Mouse (Mus musculus): ENCODE results near the gene Taar2. TPM values are rescaled to one million over a fixed set of nuclear protein-coding genes. Genes with fewer than 3 reads are reported as not detected.
A peak's percentile ranks its signal among the peaks of the same experiment; 100 is the strongest.

Gene Taar2
- polyA plus RNA-seq (2014; fragmentation: Nextera tagmentation; extraction: Ambion mirVana): not detected in 2 replicates

- Histone ChIP-seq H3K4me1 (replicated peaks; ENCODE audit: control insufficient read depth, insufficient read depth, low read length) (no peaks in the 10 kb centered on the region), H3K9me3 (ENCODE audit: control insufficient read depth, low read length) (no peaks in the 10 kb centered on the region), H3K9ac (peak within 1 kb of the TSS; percentile 17; the same call in 1 of the 2 replicates), H3K27me3 (ENCODE audit: control insufficient read depth, insufficient read depth, low read length) (no peaks in the 10 kb centered on the region), H3K4me2 (replicated peaks) (no peak within 1 kb of the TSS), H3K27ac (no peak within 1 kb of the TSS), H3K4me3 (replicated peaks; ENCODE audit: low read length) (no peak within 1 kb of the TSS), H3K36me3 (replicated peaks; ENCODE audit: control insufficient read depth, insufficient read depth) (no peaks in the 10 kb centered on the region)
- ATAC-seq (ENCODE audit: low FRiP score) (no peak), DNase-seq (ENCODE audit: low spot score) (no peak)
- 46% methylated on average over 6 of the region's 6 CpGs for WGBS
Measured at GRCm38 (mm10) chr10:23938312-23938711, at the start of gene Taar2. Gene Taar2, plus strand, starts transcription at chr10:23938572.

DNA sequence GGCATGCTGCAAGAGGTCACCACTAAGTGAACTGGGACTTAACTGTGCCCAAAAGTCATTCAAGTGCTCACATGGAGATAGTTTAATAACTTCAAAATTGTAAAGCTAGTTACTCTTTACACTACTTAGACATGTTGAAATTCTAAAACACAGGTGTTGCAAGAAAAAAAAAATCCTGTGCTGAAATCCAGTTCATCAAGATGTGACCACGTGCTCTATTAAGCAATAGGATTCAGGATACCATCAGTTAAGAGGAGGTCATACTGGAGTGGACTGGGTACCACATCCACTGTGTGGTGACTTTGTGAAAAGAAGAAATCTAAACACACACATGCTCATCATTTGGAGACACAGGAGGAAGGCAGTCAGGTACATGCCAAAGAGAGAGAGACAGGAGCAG lies 45.4 kb upstream of the Taar2 start:
- 92% methylated on average over 1 of the region's 1 CpGs for WGBS

DNA sequence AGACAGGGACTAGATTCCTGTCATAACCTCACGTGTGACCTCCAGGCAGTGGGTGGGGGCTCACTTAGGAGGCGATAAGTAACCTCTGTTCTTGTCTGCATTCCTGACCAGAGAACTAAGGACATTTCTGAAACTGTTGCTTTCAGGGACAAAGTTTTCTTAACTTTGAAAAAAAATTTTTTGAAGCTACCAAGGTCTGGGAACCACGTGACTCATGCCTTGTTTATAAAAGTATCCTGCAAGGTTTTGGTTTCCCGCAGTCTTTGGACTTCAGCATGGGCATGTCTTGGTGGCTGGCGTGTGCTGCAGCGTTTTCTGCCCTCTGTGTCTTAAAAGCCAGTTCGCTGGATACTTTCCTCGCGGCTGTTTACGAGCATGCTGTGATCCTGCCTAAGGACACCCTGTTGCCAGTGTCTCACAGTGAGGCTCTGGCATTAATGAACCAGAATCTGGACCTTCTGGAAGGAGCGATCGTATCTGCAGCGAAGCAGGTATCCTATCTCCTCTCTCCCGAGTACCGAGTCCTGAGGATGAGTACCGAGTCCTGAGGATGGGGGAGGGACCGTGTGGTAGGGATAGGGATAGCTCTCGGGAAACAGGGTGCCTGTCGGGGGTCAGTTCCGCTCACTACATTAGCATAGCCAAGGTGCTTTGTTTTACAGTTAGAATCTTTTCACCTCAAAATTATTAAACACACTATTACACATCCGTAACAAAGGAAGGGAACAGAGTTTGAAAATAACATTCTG lies 43.6 kb upstream of the Taar2 start, which contains the start of gene Vnn1:
Gene Vnn1, plus strand, starts transcription at position 88 of the 749 bp plus-strand sequence.
- ATAC-seq (ENCODE audit: low FRiP score): no peak
- Histone ChIP-seq H3K4me1 (replicated peaks; ENCODE audit: control insufficient read depth, insufficient read depth, low read length) (no peaks in the 10 kb centered on the region), H3K4me2 (replicated peaks) (peak within 1 kb of the TSS; percentile 43), H3K27ac (no peak within 1 kb of the TSS), H3K27me3 (ENCODE audit: control insufficient read depth, insufficient read depth, low read length) (no peaks in the 10 kb centered on the region), H3K36me3 (replicated peaks; ENCODE audit: control insufficient read depth, insufficient read depth) (no peaks in the 10 kb centered on the region), H3K4me3 (replicated peaks; ENCODE audit: low read length) (0 out of 2 replicates have a peak within 1 kb of the TSS, but pooled peaks have one; percentile 9), H3K9me3 (ENCODE audit: control insufficient read depth, low read length) (no peaks in the 10 kb centered on the region), H3K9ac (no peak within 1 kb of the TSS)
- no peak for DNase-seq (ENCODE audit: low spot score)
- 42% methylated on average over 21 of the region's 21 CpGs for WGBS

More for the DNA sequence above, 45.4 kb upstream of the Taar2 start:
- ATAC-seq (ENCODE audit: low FRiP score) (no peak), DNase-seq (ENCODE audit: low spot score) (no peak)
- no peak overlapping the region for H3K27ac ChIP-seq
- H3K9me3 ChIP-seq (ENCODE audit: control insufficient read depth, low read length): no peaks in the 10 kb centered on the region
- H3K36me3 ChIP-seq (replicated peaks; ENCODE audit: control insufficient read depth, insufficient read depth): no peaks in the 10 kb centered on the region
- H3K4me1 ChIP-seq (replicated peaks; ENCODE audit: control insufficient read depth, insufficient read depth, low read length): no peaks in the 10 kb centered on the region
- no peak overlapping the region for H3K9ac ChIP-seq
- H3K27me3 ChIP-seq (ENCODE audit: control insufficient read depth, insufficient read depth, low read length): no peaks in the 10 kb centered on the region
- H3K4me3 ChIP-seq (replicated peaks; ENCODE audit: low read length): no peak overlapping the region
- H3K4me2 ChIP-seq (replicated peaks): no peak overlapping the region

DNA sequence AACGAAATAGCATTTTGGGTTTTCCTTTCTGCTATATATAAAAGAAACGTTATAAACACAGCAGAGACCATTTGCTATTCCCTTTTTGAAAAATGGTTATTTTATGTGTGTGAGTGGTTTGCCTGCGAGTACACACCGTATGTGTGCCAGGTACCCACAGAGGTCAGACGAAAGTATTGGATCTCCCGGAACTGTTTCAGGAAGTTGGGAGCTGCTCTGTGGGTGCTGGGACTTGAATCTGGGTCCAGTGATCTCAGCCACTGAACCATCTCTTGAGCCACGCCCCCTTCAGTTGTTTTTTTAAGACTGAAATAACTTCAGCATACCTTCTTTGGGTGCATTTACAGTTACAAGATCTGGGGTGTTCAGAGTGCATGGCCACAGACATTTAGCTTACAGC lies 43.0 kb upstream of the Taar2 start:
- H3K27me3 ChIP-seq (ENCODE audit: control insufficient read depth, insufficient read depth, low read length): no peaks in the 10 kb centered on the region
- no peaks in the 10 kb centered on the region for H3K9me3 ChIP-seq (ENCODE audit: control insufficient read depth, low read length)
- 83% methylated on average over 7 of the region's 7 CpGs for WGBS
- H3K27ac ChIP-seq: no peak overlapping the region
- H3K36me3 ChIP-seq (replicated peaks; ENCODE audit: control insufficient read depth, insufficient read depth): no peaks in the 10 kb centered on the region
- no peak overlapping the region for H3K4me3 ChIP-seq (replicated peaks; ENCODE audit: low read length)
- no peak overlapping the region; the same call in 1 of the 2 replicates for H3K4me2 ChIP-seq (replicated peaks)
- H3K9ac ChIP-seq: no peak overlapping the region
- DNase-seq (ENCODE audit: low spot score): no peak
- no peaks in the 10 kb centered on the region for H3K4me1 ChIP-seq (replicated peaks; ENCODE audit: control insufficient read depth, insufficient read depth, low read length)
- ATAC-seq (ENCODE audit: low FRiP score): no peak

GRCm38 (mm10) chr10:23901119-23901518 lies 37.3 kb upstream of the Taar2 start:
- WGBS: 41% methylated on average over 3 of the region's 3 CpGs
- H3K36me3 ChIP-seq (replicated peaks; ENCODE audit: control insufficient read depth, insufficient read depth): no peaks in the 10 kb centered on the region
- no peaks in the 10 kb centered on the region for H3K4me1 ChIP-seq (replicated peaks; ENCODE audit: control insufficient read depth, insufficient read depth, low read length)
- no peak for ATAC-seq (ENCODE audit: low FRiP score)
- H3K4me2 ChIP-seq (replicated peaks): no peak overlapping the region
- H3K27ac ChIP-seq: no peak overlapping the region
- H3K9me3 ChIP-seq (ENCODE audit: control insufficient read depth, low read length): no peaks in the 10 kb centered on the region
- DNase-seq (ENCODE audit: low spot score): no peak
- H3K4me3 ChIP-seq (replicated peaks; ENCODE audit: low read length): no peak overlapping the region
- H3K9ac ChIP-seq: no peak overlapping the region
- no peaks in the 10 kb centered on the region for H3K27me3 ChIP-seq (ENCODE audit: control insufficient read depth, insufficient read depth, low read length)

- no peak for ATAC-seq (ENCODE audit: low FRiP score)
Measured at GRCm38 (mm10) chr10:23905661-23906060, 32.7 kb upstream of the Taar2 start.

GRCm38 (mm10) chr10:23920056-23920455 lies 18.3 kb upstream of the Taar2 start, which contains the start of gene Taar1:
Gene Taar1, plus strand, starts transcription at chr10:23920356.
- Histone ChIP-seq H3K27ac (no peak within 1 kb of the TSS), H3K9ac (no peak within 1 kb of the TSS), H3K9me3 (ENCODE audit: control insufficient read depth, low read length) (no peaks in the 10 kb centered on the region), H3K4me2 (replicated peaks) (no peak within 1 kb of the TSS), H3K27me3 (ENCODE audit: control insufficient read depth, insufficient read depth, low read length) (no peaks in the 10 kb centered on the region), H3K4me3 (replicated peaks; ENCODE audit: low read length) (no peak within 1 kb of the TSS), H3K36me3 (replicated peaks; ENCODE audit: control insufficient read depth, insufficient read depth) (no peaks in the 10 kb centered on the region), H3K4me1 (replicated peaks; ENCODE audit: control insufficient read depth, insufficient read depth, low read length) (no peaks in the 10 kb centered on the region)
- DNase-seq (ENCODE audit: low spot score): no peak
- 89% methylated on average over 4 of the region's 4 CpGs for WGBS
- no peak for ATAC-seq (ENCODE audit: low FRiP score)

More at GRCm38 (mm10) chr10:23905661-23906060, 32.7 kb upstream of the Taar2 start:
- Histone ChIP-seq H3K27me3 (ENCODE audit: control insufficient read depth, insufficient read depth, low read length) (no peaks in the 10 kb centered on the region), H3K9ac (no peak overlapping the region), H3K4me3 (replicated peaks; ENCODE audit: low read length) (no peak overlapping the region), H3K27ac (no peak overlapping the region), H3K4me2 (replicated peaks) (no peak overlapping the region), H3K9me3 (ENCODE audit: control insufficient read depth, low read length) (no peaks in the 10 kb centered on the region), H3K4me1 (replicated peaks; ENCODE audit: control insufficient read depth, insufficient read depth, low read length) (no peaks in the 10 kb centered on the region), H3K36me3 (replicated peaks; ENCODE audit: control insufficient read depth, insufficient read depth) (no peaks in the 10 kb centered on the region)
- 84% methylated on average over 1 of the region's 1 CpGs for WGBS
- DNase-seq (ENCODE audit: low spot score): no peak

GRCm38 (mm10) chr10:23922468-23922867 lies 15.9 kb upstream of the Taar2 start:
- no peaks in the 10 kb centered on the region for H3K9me3 ChIP-seq (ENCODE audit: control insufficient read depth, low read length)
- no peaks in the 10 kb centered on the region for H3K36me3 ChIP-seq (replicated peaks; ENCODE audit: control insufficient read depth, insufficient read depth)
- H3K4me2 ChIP-seq (replicated peaks): no peak overlapping the region
- H3K27ac ChIP-seq: no peak overlapping the region
- no peaks in the 10 kb centered on the region for H3K27me3 ChIP-seq (ENCODE audit: control insufficient read depth, insufficient read depth, low read length)
- H3K4me1 ChIP-seq (replicated peaks; ENCODE audit: control insufficient read depth, insufficient read depth, low read length): no peaks in the 10 kb centered on the region
- ATAC-seq (ENCODE audit: low FRiP score) (no peak), DNase-seq (ENCODE audit: low spot score) (no peak)
- 92% methylated on average over 3 of the region's 3 CpGs for WGBS
- no peak overlapping the region for H3K9ac ChIP-seq
- no peak overlapping the region for H3K4me3 ChIP-seq (replicated peaks; ENCODE audit: low read length)

GRCm38 (mm10) chr10:23923941-23924340 lies 14.4 kb upstream of the Taar2 start:
- Histone ChIP-seq H3K9ac (no peak overlapping the region), H3K4me3 (replicated peaks; ENCODE audit: low read length) (no peak overlapping the region), H3K27ac (no peak overlapping the region), H3K9me3 (ENCODE audit: control insufficient read depth, low read length) (no peaks in the 10 kb centered on the region), H3K36me3 (replicated peaks; ENCODE audit: control insufficient read depth, insufficient read depth) (no peaks in the 10 kb centered on the region), H3K27me3 (ENCODE audit: control insufficient read depth, insufficient read depth, low read length) (no peaks in the 10 kb centered on the region), H3K4me1 (replicated peaks; ENCODE audit: control insufficient read depth, insufficient read depth, low read length) (no peaks in the 10 kb centered on the region), H3K4me2 (replicated peaks) (no peak overlapping the region)
- ATAC-seq (ENCODE audit: low FRiP score) (no peak), DNase-seq (ENCODE audit: low spot score) (no peak)
- WGBS: 89% methylated on average over 2 of the region's 2 CpGs

All from hindbrain, embryonic 14.5 days (tissue).